Mouse (Mus musculus) lung, postnatal 10 days (tissue): ENCODE results near the gene Tmem102.

Experiments
- DNase-seq: peaks from one replicate; pipeline ENCODE4 v3.0.0; 2021

Tmem102 gene

DNA sequence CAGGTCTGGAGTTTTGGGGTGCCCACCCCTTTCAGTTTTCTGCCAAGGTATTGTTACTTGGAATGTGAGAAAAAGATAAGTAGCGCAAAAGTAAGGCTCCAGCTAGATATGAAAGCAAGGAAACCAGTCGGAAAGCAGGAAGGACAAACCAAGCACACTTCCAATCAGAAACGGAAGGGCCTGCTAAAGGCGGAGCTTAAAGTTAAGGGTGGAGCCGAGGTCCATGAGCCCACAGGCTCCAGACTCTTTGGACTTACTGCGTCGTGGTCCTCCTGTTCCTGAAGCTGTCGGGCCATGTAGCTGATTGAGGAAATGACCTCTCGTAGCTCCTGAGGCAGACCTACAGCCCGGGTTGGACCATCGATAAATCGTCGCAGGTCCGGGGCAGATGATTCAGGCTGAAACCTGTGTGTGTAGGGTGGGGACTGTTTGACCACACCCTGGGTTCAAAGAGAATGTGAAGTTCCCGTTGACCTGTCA lies 20.6 kb downstream of the Tmem102 start:
- peak; percentile 85 for DNase-seq

DNA sequence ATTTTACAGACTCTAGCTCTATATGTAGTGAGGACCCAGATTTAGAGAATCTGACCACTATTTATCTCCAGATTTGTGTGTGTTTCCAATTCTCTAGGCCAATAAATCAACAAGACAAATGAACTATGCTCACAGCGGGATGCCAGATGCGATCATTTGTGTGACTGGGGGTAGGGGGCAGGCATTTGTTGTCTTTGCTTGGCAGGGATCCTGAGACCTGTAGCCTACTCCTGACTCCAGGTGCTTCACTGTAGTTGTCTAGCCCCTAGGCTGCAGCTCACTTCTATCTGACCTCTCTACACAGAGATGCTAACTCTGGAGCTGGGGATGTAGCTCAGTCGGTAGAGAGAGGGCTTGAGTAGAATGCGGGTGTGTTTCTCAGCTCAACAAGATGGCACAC lies 23.6 kb downstream of the Tmem102 start:
- DNase-seq: no peak

DNA sequence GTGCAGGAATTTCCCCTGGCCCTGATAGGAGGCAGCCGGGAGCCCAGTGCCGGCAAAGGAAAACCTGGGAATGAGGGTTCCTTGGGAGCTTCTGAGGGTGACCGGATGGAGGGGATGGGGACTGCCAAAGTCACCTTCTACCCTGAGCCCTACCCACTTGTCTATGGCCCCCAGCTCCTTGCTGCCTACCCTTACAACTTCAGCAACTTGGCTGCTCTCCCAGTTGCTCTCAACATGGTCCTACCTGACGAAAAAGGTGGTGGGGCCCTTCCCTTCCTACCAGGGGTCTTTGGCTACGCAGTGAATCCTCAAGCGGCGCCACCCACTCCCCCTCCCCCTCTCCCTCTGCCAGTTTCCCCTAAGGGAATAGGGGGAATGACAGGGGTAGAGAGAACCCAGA lies 26.4 kb downstream of the Tmem102 start:
- DNase-seq: no peak

DNA sequence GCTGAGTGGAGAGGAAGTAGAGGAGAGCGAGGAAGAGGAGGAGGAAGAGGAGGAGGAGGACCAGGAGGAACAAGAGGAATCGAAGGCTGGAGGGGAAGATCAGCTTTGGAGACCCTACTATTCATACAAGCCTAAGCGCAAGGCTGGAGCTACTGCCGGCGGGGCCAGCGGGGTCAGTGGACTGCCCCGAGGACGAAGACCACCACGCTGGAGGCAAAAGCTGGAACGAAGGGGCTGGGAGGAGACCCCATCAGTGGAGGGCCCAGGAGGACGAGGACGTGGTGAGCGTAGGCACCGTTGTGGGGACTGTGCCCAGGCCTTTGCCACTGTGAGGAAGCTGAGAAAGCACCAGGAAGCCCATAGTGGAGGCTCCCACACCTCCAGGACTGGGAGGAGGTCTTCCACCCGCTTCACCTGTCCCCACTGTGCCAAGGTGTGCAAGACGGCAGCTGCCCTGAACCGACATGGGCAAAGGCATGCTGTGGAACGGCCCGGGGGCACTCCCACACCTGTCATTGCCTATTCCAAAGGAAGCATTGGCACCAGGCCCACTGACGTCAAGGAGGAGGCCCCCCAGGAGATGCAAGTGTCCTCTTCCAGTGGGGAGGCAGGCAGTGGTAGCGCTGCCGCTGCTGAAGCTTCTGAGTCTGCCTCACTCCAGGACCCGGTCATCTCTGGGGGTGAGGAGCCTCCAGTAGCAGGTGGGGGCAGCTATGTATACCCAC lies 27.0 kb downstream of the Tmem102 start:
- DNase-seq: no peak

- DNase-seq: no peak
Observed at GRCm38 (mm10) chr11:69777504-69778257, 27.7 kb downstream of the Tmem102 start.

GRCm38 (mm10) chr11:69776488-69776887 lies 28.9 kb downstream of the Tmem102 start:
- no peak for DNase-seq

DNA sequence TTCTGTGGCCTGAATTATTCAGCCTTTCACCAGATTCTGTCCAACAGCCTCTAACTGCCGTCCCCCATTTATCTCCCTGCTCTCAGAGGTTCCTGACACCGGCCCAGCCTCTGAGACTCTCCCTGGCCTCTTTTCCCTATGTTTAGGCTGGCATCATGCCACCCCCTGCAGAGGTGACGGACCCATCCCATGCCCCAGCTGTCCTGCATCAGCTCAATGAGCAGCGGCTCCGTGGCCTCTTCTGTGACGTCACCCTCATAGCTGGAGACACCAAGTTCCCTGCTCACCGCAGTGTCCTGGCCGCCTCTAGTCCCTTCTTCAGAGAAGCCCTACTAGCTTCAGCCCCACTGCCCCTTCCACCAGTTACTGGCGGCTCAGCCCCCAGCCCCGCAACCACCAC lies 29.7 kb downstream of the Tmem102 start:
- DNase-seq: no peak

- no peak for DNase-seq
Observed at GRCm38 (mm10) chr11:69774961-69775360, 30.5 kb downstream of the Tmem102 start.

- peak; percentile 68 for DNase-seq
Observed at GRCm38 (mm10) chr11:69767625-69767909, 37.9 kb downstream of the Tmem102 start.

GRCm38 (mm10) chr11:69766872-69767624 lies 38.4 kb downstream of the Tmem102 start:
- no peak for DNase-seq

- DNase-seq: peak; percentile 86
Observed at GRCm38 (mm10) chr11:69766126-69766609, 39.3 kb downstream of the Tmem102 start.

DNA sequence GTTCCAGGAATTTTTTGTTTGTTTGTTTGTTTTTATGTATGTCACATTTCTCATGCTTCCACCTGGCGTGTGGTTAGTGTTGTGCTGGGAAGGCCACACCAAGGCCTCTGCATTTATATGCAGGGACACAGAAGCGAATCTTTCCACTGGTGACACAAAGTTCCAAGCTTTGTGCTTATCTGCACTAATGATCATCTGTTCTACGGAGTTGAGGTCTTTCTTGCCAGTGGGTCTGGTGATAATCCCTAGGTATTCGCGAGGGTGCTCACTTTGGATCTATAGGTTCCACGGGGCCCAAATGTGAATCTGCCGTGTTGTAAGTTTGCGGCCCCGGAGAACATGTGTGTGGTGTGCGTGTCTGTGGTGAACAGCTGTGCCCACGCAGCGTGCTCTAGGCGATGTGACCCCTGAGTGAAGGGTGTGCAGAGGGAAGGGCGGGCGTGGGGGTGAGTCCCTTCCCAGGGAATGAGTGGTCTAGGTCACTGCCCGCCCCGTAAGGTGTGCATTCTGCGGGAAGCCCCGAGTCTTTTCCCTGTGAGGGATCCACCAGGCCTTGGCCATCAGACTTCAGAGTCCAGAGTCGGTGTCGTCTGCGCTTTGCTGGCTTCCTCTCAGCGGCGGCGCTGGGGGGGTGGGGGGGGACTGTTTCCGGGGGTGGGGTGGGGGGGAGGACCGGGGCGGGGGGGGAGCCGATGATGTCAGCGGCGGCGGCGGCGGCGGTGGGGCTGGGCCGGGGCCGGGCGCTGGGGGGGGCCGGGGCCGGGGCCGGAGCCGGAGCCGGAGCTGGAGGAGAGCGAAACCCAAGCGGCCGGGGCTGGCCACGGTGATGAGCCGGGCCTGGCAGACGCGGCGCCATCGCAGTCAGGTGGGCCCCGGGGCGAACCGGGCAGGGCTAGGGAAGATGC lies 40.0 kb downstream of the Tmem102 start, which contains the start of gene Zbtb4:
Gene Zbtb4, plus strand, starts transcription at position 692 of the 905 bp plus-strand sequence.
- DNase-seq: peak; percentile 59

DNA sequence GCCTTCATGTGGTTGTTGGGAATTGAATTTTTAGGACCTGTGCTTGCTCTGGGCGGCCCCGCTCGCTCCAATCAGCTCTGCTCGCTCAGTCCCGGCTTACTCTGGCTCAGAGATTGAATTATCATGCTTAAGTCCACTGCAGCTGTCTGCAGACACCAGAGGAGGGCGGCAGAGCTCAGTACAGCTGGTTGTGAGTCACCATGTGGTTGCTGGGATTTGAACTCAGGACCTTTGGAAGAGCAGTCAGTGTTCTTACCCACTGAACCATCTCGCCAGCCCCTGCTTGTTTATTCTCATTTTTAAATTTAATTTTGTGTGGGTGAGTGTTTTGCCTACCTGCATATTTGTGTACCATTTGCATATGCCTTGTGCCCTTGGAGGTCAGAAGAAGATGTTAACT lies 41.9 kb downstream of the Tmem102 start:
- no peak for DNase-seq

DNA sequence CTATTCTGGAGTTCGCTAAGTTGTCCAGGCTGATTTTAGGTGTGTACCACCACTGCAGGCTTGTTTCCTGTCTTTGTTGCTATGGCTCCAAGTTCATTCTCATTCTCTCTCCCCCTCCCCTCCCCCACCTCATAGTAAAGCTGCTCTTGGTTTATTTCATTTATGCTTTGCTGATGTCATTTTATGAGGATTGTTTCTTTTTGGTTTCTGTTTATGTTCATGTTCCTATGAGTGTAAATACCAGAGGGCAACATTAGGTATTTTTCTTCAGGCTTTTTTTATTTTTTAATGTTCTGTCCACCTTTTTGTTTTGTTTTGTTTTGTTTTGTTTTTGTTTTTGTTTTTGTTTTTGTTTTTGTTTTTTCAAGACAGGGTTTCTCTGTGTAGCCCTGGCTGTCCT lies 43.6 kb downstream of the Tmem102 start, which contains the start of gene Slc35g3:
Gene Slc35g3, minus strand, starts transcription at position 101 of the 400 bp plus-strand sequence.
- DNase-seq: no peak

DNA sequence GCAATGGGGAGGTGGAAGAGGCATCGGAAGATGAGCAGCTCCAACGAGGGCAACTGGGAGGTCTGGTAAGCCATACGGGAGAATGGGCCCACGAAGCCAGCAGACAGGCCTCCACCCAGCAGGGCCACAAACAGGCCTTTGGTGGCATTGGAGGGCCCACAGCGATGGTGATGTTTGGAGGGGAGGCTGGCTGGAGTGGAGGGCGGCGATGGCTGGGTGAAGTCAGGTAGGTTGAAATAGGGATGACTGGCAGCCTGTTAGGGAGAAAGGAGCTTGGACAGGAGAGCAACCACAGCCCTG lies 44.6 kb downstream of the Tmem102 start:
- no peak for DNase-seq

DNA sequence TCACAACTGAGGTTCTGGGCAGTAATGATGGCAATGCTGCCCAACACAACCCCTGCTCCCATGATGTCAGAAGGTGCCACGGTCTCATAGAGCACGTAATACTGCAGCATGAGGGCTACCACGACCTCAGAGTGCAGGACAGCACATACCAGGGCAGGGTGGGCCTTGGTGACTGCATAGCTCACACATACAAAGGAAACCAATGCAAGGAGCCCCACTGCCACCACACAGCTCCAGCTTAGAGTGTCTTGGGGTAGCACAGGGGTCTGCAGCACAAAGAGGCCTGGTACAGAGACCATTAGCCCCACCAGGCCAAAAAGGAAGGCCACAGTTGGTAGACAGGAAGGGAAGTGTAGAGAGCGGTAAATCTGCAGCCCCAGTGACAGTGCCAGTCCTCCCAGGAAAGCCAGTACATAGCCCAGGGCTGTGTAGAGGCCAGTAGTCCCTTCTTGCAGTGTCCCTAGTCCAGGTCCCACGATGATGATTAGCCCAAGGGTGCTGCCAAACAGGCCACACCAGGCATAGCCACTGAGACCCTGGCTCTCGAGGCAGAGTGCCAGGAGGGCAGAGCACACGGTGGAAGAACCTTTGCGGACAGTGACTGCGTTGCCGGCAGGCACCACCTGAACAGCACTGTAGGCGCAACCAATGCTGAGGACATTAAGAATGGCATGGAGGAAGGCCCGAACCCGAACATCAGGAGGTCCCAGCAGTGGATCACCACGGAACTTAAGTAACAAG lies 45.1 kb downstream of the Tmem102 start:
- DNase-seq: no peak

DNA sequence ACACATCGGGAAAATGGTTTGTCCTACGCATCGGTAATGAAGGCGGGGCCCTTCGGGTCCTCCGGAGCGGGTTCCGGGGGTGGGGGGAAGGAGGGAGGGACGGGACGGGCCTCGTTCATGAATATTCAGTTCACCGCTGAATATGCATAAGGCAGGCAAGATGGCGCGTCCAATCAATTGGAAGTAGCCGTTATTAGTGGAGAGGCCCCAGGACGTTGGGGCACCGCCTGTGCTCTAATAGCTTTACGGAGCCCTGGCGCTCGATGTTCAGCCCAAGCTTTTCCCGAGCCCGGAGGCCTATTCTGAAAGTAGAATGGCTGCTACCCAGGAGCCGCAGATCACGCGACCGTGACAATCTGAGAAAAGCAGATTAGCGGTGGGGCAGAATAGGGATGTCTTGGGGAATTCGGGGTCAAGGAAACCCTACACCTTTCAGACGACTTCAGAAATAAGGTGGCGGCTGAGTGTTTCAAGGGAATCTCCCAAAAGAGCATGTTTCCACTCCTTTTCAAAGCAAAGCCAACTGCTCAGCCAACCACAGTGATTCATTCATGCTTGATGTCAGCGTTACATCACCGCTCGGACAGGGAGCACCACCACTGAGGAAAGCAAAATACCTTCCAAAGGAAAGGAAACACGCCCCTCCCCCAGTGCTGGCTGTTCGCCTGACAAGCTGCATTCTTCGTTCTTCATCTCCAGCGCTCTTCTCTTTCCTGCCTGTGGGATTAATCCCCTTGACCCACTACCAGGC lies 46.3 kb downstream of the Tmem102 start:
- DNase-seq: peak; percentile 92

DNA sequence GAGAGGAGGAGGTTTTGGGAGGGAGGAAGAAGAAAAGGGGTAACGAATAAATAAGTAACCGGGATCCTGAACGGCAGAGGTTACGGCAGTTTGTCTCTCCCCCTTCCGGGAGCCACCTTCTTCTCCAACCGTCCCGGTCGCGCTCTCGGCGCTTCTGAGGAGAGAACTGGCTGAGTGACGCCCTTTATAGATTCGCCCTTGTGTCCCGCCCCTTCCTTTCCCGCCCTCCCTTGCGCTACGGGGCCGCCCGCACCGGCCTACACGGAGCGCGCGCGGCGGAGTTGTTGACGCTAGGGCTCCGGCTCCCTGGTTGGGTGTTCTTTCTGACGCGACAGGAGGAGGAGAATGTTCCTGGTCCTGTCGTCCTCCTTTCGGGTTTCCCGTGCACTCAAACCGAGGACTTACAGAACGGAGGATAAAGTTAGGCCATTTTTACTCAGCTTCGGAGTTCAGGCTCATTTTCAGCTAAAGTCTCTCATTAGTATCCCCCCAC lies 46.9 kb downstream of the Tmem102 start, which contains the start of gene Polr2a:
Gene Polr2a, minus strand, starts transcription at position 160 of the 493 bp plus-strand sequence.
- peak; percentile 98 for DNase-seq

DNA sequence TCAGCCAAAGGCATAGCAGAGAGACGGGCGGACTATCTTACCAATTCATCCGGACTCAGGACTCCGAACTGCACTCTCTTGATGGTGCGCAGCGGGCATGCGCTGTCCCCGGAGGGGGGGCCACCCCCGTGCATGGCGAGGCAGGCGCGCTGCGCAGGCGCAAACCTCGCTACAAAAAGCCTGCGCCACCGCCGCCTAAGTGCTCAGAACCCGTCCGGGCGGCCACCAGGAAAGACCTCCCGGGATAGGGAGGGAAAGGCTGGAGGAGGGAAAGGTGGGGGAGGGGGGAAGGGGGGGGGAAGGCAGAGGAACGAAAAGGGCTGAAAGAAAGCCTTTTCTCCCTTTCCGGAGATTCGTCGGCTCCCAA lies 47.4 kb downstream of the Tmem102 start:
- peak; percentile 97 for DNase-seq

DNA sequence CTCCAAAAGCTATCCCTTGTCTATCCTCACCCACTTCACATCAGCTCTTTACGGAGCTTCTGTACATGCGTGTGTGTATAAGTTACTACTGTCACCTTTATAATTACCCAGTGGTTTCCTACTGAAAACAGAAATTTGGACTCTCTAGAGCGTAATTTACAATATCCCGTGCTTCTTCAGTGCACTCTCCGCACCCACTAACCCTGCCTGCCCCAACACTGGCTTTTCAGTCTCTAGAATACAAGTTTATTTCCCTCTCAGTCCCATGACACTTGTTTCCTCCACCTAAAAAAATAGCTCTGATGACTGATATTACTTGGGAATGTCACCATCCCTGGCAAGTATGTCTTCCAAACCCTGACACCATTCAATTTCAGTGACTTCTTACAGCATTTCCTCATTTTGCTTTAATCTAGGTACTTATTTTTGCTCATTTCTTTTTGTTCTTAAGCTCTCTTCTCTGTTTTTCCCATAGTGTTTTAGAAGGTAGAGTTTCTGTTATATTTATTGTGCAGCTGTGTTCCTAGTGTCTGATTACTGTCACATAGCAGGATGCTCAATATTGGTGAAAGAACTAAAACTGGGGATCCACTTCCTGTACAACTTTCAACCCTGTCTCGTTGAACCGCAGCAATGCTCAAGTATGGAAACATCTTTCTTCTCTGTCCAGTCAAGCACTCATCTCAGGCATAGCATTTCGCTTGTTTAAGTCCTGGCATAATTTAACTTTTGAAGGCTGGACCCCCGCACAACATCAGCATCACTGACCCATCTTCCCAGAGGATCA lies 47.9 kb downstream of the Tmem102 start:
- DNase-seq: no peak
